Mouse (Mus musculus): ENCODE measurements around the gene Lix1l.
A peak's percentile ranks its signal among the peaks of the same experiment; 100 is the strongest.

Lix1l gene

GRCm38 (mm10) chr3:96565105-96565504 lies 35.8 kb upstream of the Lix1l start:
- no peak for DNase-seq (ENCODE audit: low spot score in 2 of 2)

GRCm38 (mm10) chr3:96566661-96567450 lies 34.1 kb upstream of the Lix1l start:
- DNase-seq (ENCODE audit: low spot score in 2 of 2): no peak

- no peak for DNase-seq (ENCODE audit: low spot score in 2 of 2)
These were observed 32.3 kb upstream of the Lix1l start for GRCm38 (mm10) chr3:96568605-96569004.

GRCm38 (mm10) chr3:96569506-96569905 lies 31.4 kb upstream of the Lix1l start:
- no peak for DNase-seq (ENCODE audit: low spot score in 2 of 2)

- DNase-seq (ENCODE audit: low spot score in 2 of 2): no peak
These were observed 30.9 kb upstream of the Lix1l start for GRCm38 (mm10) chr3:96569966-96570605.

- DNase-seq (ENCODE audit: low spot score in 2 of 2): no peak
These were observed 30.3 kb upstream of the Lix1l start for GRCm38 (mm10) chr3:96570643-96571042.

GRCm38 (mm10) chr3:96571336-96571735 lies 29.6 kb upstream of the Lix1l start:
- DNase-seq (ENCODE audit: low spot score in 2 of 2): no peak

GRCm38 (mm10) chr3:96571896-96572698 lies 28.9 kb upstream of the Lix1l start:
- no peak for DNase-seq (ENCODE audit: low spot score in 2 of 2)

- no peak for DNase-seq (ENCODE audit: low spot score in 2 of 2)
These were observed 27.1 kb upstream of the Lix1l start for GRCm38 (mm10) chr3:96573611-96574511.

- DNase-seq (ENCODE audit: low spot score in 2 of 2): no peak
These were observed 25.5 kb upstream of the Lix1l start for GRCm38 (mm10) chr3:96575272-96575984.

GRCm38 (mm10) chr3:96576005-96576658 lies 24.8 kb upstream of the Lix1l start:
- DNase-seq (ENCODE audit: low spot score in 2 of 2): no peak

GRCm38 (mm10) chr3:96576690-96577541 lies 24.0 kb upstream of the Lix1l start, which contains the start of gene Gm16253:
Gene Gm16253, plus strand, starts transcription at chr3:96576984.
- DNase-seq (ENCODE audit: low spot score in 2 of 2): peak; percentile 71 to 91

GRCm38 (mm10) chr3:96577566-96577965 lies 23.4 kb upstream of the Lix1l start:
- DNase-seq (ENCODE audit: low spot score in 2 of 2): no peak

GRCm38 (mm10) chr3:96578561-96579238 lies 22.2 kb upstream of the Lix1l start:
- DNase-seq (ENCODE audit: low spot score in 2 of 2): no peak

- DNase-seq (ENCODE audit: low spot score in 2 of 2): no peak
These were observed 21.7 kb upstream of the Lix1l start for GRCm38 (mm10) chr3:96579239-96579750.

GRCm38 (mm10) chr3:96579885-96580454 lies 21.0 kb upstream of the Lix1l start:
- peak; percentile 84 to 90 for DNase-seq (ENCODE audit: low spot score in 2 of 2)

- DNase-seq (ENCODE audit: low spot score in 2 of 2): no peak
These were observed 19.8 kb upstream of the Lix1l start for GRCm38 (mm10) chr3:96581141-96581540.
